Mouse (Mus musculus) heart, postnatal 4 days (tissue): ENCODE data around the gene Opn1sw. TPM values are rescaled to one million over a fixed set of nuclear protein-coding genes. Genes with fewer than 3 reads are reported as not detected.

ENCODE experiments used
- DNase-seq: peaks from one replicate; pipeline ENCODE4 v3.0.0; 2021
- total RNA-seq, 2 experiments: library from RNA; stranded (reverse); gene quantifications; 2 replicates each; pipeline ENCODE4 v1.2.3; 2021

Opn1sw gene
- total RNA-seq: not detected

DNA sequence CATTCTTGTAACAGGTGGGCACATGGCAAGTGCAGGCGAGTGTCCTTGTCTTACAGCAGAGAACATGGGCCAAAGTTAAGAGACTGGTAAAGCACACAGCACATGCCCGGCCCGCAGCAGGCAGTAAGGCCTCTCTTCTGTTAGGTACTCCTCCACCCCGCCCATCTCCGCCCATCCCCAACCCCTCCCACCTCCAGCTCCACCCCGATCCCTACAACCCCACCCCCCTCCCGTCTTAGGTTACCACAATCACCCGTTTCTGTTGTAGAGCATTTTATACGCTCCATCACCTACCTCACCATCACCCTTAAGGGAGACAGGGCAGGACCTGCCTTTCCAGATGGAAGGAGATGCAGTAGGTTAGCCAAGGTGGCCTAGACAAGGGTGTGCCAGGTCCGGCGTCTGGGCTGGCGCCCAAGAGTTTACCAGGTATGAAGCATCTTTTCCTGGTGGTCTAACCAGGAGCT, at the start of gene Opn1sw:
Opn1sw (minus strand) TSS at position 417 of the 467 bp plus-strand sequence.
- no peak for DNase-seq

- peak; percentile 83 for DNase-seq
Observed at GRCm38 (mm10) chr6:29436461-29436934, 48.2 kb upstream of the Opn1sw start.

- DNase-seq: peak; percentile 61
Observed at GRCm38 (mm10) chr6:29435940-29436451, 47.7 kb upstream of the Opn1sw start.

- peak; percentile 85 for DNase-seq
Observed at GRCm38 (mm10) chr6:29434911-29435691, 46.8 kb upstream of the Opn1sw start.

DNA sequence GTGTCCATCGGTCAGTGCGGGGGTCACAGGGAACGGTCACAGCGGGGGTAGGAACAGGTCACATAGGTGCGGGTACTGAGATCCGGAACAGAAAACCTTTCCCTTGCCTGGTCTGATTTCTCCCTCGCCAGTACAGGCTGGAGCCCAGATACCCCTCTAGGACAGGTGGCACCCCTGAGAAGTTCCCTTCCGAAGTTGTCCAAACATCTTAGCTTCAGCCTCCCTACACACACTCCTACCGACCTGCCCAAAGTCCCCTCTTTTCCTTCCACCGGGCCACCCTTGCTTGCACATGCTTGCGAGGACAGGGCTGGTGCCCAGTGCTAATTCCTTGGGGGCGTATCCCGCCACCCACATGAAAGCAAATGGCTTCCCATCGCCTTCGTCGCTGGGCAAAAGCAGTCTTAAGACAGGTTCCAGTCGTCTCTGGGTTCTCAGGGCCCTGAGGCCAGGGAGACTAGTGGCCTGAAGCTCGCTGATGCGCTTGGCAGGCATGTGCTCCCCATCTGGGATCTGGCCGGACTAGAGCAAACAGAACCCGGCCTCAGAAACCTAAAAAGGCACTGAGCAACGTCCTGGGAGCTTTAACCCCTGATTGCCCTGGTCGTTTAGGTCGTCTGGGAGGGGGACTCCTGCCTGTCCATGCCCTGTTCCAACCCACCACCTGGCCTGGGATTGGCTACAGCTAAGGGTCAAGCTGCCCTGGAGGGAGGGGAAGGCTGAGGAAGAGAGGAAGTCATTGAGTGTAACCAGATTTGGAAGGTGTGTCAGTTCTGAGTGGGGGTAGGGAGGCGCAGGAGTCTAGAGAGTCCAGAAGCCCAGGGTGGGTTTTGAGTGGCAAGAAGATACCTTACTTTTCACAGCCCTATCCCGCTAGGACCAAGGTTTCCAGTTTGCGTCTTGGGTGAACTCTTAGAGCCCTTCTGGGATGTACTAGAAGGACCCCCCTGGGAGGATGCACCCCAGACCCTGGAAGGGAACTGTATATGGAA, 45.8 kb upstream of the Opn1sw start:
- peak; percentile 74 for DNase-seq

- DNase-seq: peak; percentile 83
Observed at GRCm38 (mm10) chr6:29433038-29433803, 45.0 kb upstream of the Opn1sw start, which contains the start of gene Flnc. Gene Flnc, plus strand, starts transcription at chr6:29433256.

DNA sequence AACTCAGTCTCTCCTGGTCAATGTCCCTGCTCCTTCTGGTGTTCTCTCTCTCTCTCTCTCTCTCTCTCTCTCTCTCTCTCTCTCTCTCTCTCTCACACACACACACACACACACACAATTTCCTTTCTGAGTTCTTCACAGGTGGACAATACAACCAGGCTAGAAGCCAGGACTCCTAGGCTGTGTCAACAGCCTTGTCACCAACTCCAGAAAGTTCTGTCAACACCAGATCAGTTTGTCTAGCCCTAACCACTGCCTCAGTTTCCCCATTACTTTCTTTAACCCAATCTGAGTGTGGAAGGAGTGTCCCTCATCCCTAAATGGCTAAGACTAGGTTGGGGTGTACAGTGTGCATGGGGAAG, 44.4 kb upstream of the Opn1sw start:
- DNase-seq: no peak

- DNase-seq: peak; percentile 70
Observed at GRCm38 (mm10) chr6:29432156-29432555, 43.9 kb upstream of the Opn1sw start.

DNA sequence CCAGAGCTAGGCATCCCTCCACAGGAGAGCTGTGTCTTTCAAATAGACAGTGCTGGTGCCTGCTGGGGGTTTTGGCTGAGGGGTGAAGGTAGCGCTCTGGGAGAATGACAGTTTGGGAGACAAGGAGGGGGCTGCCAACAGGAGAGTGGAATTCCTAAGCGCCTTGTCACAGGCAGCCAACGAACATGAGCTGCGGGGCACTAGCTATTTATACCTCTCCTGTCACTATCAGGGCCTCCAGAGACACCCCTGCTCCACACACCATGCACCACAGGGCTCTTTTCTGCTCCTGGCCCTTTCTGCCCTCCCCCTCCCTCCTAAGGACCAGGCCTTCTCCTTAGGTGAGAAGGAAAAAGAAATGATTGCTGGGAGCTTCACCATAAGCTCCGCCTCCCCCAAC, 43.2 kb upstream of the Opn1sw start:
- peak; percentile 72 for DNase-seq

- DNase-seq: peak; percentile 66
Observed at GRCm38 (mm10) chr6:29430681-29431420, 42.6 kb upstream of the Opn1sw start.

DNA sequence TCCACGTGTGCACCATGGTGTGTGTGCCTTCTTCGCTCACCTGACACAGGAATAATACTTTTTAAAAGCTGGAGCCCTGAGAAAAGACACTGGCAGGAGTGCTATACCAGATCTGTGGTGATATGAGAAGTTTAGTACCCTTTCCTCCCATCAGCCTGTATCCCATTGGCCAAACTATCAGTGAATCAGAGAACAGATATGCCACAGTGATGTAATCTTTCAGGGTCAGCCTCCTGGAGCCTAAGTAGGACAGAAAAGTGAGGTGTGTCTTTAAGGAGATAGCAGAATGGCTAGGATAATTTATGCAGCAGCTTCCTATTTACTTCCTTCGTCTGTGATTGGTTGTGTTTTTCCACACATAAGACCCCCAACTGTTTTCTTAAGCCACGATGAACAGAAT, 39.9 kb upstream of the Opn1sw start:
- DNase-seq: no peak

DNA sequence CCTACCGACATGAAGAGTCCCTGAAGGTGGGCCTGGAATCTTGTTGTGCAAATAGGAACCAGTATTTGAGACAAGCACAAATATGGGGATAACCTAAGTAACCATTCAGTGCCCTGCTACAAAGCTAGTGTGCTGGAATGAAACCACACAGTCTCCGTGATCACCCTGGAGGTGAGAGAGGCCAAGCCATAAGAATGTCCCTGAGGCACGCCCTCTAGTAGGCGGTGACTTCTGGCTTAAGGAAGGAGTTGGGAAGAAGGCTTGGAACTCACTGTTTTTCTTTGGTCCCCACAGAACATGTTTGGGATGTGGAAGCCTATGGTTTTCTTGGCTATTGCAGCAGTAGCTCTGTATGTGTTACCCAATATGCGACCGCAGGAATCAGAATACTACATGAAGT, 38.1 kb upstream of the Opn1sw start:
- DNase-seq: no peak

DNA sequence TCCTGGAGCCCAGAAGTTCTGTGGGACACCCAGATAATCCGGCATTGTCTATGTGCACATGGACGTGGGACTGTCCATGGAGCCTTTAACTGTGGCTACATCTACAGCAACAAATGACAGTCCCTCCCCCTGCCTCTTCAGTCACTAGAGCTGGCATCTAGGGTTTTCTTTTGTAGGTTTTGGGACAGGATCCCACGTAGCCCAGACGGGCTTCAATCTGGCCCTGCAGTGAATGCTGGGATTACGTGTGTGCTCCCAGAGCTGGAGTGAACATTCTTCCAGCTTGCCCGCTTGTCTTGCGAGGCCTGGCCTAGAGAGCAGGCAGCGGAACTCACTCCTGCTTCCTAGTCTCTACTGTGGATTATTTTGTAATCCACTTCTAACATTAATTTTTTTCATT, 36.9 kb upstream of the Opn1sw start:
- no peak for DNase-seq

GRCm38 (mm10) chr6:29420596-29420995, 32.3 kb upstream of the Opn1sw start:
- DNase-seq: no peak

DNA sequence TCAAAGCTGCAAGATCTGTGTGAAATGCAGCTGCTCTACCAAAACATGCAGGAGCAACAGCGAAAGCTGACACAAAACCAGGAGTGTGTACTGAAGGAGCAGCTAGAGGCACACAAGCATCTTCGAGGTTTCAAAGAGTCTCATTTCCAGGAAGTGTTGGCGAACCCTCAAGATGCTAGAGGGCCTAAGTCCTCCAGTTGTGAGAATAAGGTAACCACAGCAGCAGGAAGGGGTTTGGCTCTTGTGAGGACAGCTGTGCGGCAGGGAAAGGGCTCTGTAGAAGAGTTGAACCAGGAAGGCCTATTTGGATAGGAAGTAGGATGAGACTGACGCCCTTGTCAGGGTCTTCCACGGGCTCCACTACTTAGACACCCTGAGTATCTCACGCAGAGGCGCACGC, 27.2 kb upstream of the Opn1sw start:
- no peak for DNase-seq

DNA sequence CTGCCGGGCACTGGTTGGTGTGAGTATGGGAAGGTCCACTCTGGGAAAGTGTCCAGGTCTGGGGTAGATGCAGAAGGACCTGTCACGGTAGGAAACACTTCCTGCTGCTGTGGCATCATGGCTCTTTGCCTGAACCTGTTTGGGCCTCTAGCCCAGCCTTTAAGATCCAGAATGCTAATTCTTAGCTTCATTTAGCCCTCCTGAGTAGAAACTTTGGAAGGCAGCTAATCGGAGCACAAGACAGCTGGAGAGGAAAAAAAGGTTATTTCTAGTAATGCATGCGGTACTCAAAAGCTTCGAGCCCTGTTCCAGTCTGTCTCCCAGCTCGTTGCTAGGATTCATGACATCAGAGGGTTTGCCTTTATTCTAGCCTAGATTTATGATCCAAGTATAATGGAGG, 18.1 kb upstream of the Opn1sw start:
- no peak for DNase-seq

GRCm38 (mm10) chr6:29402693-29403342, 14.6 kb upstream of the Opn1sw start:
- peak; percentile 50 for DNase-seq

GRCm38 (mm10) chr6:29399851-29400250, 11.6 kb upstream of the Opn1sw start:
- DNase-seq: no peak

- peak; percentile 40 for DNase-seq
Observed at GRCm38 (mm10) chr6:29397575-29397974, 9.3 kb upstream of the Opn1sw start.

- no peak for DNase-seq
Observed at GRCm38 (mm10) chr6:29396714-29397540, 8.7 kb upstream of the Opn1sw start.
